Mouse (Mus musculus): ENCODE measurements around the gene Sema6d. TPM values are rescaled to one million over a fixed set of nuclear protein-coding genes. Genes with fewer than 3 reads are reported as not detected.

The Sema6d gene
- polyA plus RNA-seq, 1 experiment: 0.60 TPM

GRCm38 (mm10) chr2:124099697-124100096 lies 9.9 kb downstream of the Sema6d start:
- no peaks in the 10 kb centered on the region for H3K9me3 ChIP-seq (replicated peaks; ENCODE audit: control insufficient read depth, insufficient read depth, low read length, poor library complexity, severe bottlenecking)
- no peak overlapping the region for H3K4me3 ChIP-seq (ENCODE audit: low read depth, low read length)
- H3K9ac ChIP-seq (ENCODE audit: low read depth, poor library complexity, severe bottlenecking): no peak overlapping the region
- TF ChIP-seq CTCF (IDR thresholded peaks at IDR 0.05; ENCODE audit: low read depth, low read length): no peak
- TF ChIP-seq POLR2A (IDR thresholded peaks at IDR 0.05; ENCODE audit: insufficient read depth, low read length): no peak
- no peak for TF ChIP-seq EP300 (IDR thresholded peaks at IDR 0.05; ENCODE audit: insufficient read depth, low read depth, low read length)
- H3K27ac ChIP-seq (ENCODE audit: insufficient read depth, low read length): no peak overlapping the region
- no peaks in the 10 kb centered on the region for H3K4me1 ChIP-seq (ENCODE audit: control insufficient read depth, insufficient read depth, low read length)
- no peaks in the 10 kb centered on the region for H3K27me3 ChIP-seq (ENCODE audit: control insufficient read depth, insufficient read depth, low read length, poor library complexity, severe bottlenecking)
- H3K36me3 ChIP-seq (ENCODE audit: control insufficient read depth, insufficient read depth, low read length, poor library complexity, severe bottlenecking): no peaks in the 10 kb centered on the region

GRCm38 (mm10) chr2:124100486-124101200 lies 10.9 kb downstream of the Sema6d start:
- no peak overlapping the region for H3K27ac ChIP-seq (ENCODE audit: insufficient read depth, low read length)
- TF ChIP-seq EP300 (IDR thresholded peaks at IDR 0.05; ENCODE audit: insufficient read depth, low read depth, low read length) (no peak), CTCF (IDR thresholded peaks at IDR 0.05; ENCODE audit: low read depth, low read length) (peak; percentile 65)
- H3K9ac ChIP-seq (ENCODE audit: low read depth, poor library complexity, severe bottlenecking): no peak overlapping the region
- H3K27me3 ChIP-seq (ENCODE audit: control insufficient read depth, insufficient read depth, low read length, poor library complexity, severe bottlenecking): no peaks in the 10 kb centered on the region
- H3K4me3 ChIP-seq (ENCODE audit: low read depth, low read length): no peak overlapping the region
- no peaks in the 10 kb centered on the region for H3K9me3 ChIP-seq (replicated peaks; ENCODE audit: control insufficient read depth, insufficient read depth, low read length, poor library complexity, severe bottlenecking)
- no peaks in the 10 kb centered on the region for H3K4me1 ChIP-seq (ENCODE audit: control insufficient read depth, insufficient read depth, low read length)
- no peaks in the 10 kb centered on the region for H3K36me3 ChIP-seq (ENCODE audit: control insufficient read depth, insufficient read depth, low read length, poor library complexity, severe bottlenecking)

DNA sequence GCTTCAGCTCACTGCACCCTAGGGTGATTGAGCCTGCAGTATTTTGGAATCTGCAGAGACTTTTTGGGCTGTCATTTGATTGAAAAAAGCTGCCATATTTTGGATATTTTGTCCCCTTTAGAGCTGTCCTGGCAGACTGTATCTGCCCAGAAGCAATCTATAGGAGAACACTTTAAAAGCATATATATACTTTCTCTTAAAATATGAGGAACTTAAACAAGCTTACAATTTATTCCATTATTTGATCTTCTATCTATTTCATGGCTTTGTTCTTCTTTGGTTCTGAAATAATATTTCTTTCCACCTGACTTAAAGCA lies 11.4 kb downstream of the Sema6d start:
- Histone ChIP-seq H3K9me3 (replicated peaks; ENCODE audit: control insufficient read depth, insufficient read depth, low read length, poor library complexity, severe bottlenecking) (no peaks in the 10 kb centered on the region), H3K4me3 (ENCODE audit: low read depth, low read length) (no peak overlapping the region), H3K27ac (ENCODE audit: insufficient read depth, low read length) (no peak overlapping the region), H3K9ac (ENCODE audit: low read depth, poor library complexity, severe bottlenecking) (no peak overlapping the region), H3K27me3 (ENCODE audit: control insufficient read depth, insufficient read depth, low read length, poor library complexity, severe bottlenecking) (no peaks in the 10 kb centered on the region), H3K36me3 (ENCODE audit: control insufficient read depth, insufficient read depth, low read length, poor library complexity, severe bottlenecking) (no peaks in the 10 kb centered on the region), H3K4me1 (ENCODE audit: control insufficient read depth, insufficient read depth, low read length) (no peaks in the 10 kb centered on the region)
- no peak for TF ChIP-seq POLR2A (IDR thresholded peaks at IDR 0.05; ENCODE audit: insufficient read depth, low read length)
- TF ChIP-seq EP300 (IDR thresholded peaks at IDR 0.05; ENCODE audit: insufficient read depth, low read depth, low read length): no peak
- no peak for TF ChIP-seq CTCF (IDR thresholded peaks at IDR 0.05; ENCODE audit: low read depth, low read length)

GRCm38 (mm10) chr2:124101580-124101979 lies 11.8 kb downstream of the Sema6d start:
- TF ChIP-seq EP300 (IDR thresholded peaks at IDR 0.05; ENCODE audit: insufficient read depth, low read depth, low read length) (no peak), CTCF (IDR thresholded peaks at IDR 0.05; ENCODE audit: low read depth, low read length) (no peak), POLR2A (IDR thresholded peaks at IDR 0.05; ENCODE audit: insufficient read depth, low read length) (no peak)
- Histone ChIP-seq H3K9me3 (replicated peaks; ENCODE audit: control insufficient read depth, insufficient read depth, low read length, poor library complexity, severe bottlenecking) (no peaks in the 10 kb centered on the region), H3K36me3 (ENCODE audit: control insufficient read depth, insufficient read depth, low read length, poor library complexity, severe bottlenecking) (no peaks in the 10 kb centered on the region)

DNA sequence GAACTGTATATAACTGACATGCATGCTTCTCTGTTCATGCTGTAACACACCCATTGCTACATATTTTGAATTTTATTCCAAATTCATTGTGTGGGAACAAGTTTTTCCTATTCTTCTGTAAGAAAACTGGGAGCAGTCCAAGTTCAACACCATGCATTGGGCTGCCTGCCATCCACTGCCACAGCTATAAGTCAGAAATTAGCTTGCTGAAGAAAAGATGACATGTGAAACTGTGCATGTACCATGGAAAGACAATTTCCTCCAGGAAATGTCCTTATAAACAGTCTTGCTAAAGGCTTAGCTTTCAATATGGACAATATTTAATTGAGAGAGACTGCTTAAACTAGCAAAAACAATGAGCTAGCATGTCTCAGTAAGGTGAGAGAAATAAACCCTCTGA lies 13.5 kb downstream of the Sema6d start:
- TF ChIP-seq POLR2A (IDR thresholded peaks at IDR 0.05; ENCODE audit: insufficient read depth, low read length) (no peak), CTCF (IDR thresholded peaks at IDR 0.05; ENCODE audit: low read depth, low read length) (no peak), EP300 (IDR thresholded peaks at IDR 0.05; ENCODE audit: insufficient read depth, low read depth, low read length) (no peak)
- H3K9ac ChIP-seq (ENCODE audit: low read depth, poor library complexity, severe bottlenecking): no peak overlapping the region
- no peaks in the 10 kb centered on the region for H3K4me1 ChIP-seq (ENCODE audit: control insufficient read depth, insufficient read depth, low read length)
- no peak overlapping the region for H3K27ac ChIP-seq (ENCODE audit: insufficient read depth, low read length)
- no peaks in the 10 kb centered on the region for H3K27me3 ChIP-seq (ENCODE audit: control insufficient read depth, insufficient read depth, low read length, poor library complexity, severe bottlenecking)
- no peaks in the 10 kb centered on the region for H3K9me3 ChIP-seq (replicated peaks; ENCODE audit: control insufficient read depth, insufficient read depth, low read length, poor library complexity, severe bottlenecking)
- H3K4me3 ChIP-seq (ENCODE audit: low read depth, low read length): no peak overlapping the region
- no peaks in the 10 kb centered on the region for H3K36me3 ChIP-seq (ENCODE audit: control insufficient read depth, insufficient read depth, low read length, poor library complexity, severe bottlenecking)

More at GRCm38 (mm10) chr2:124101580-124101979, 11.8 kb downstream of the Sema6d start:
- Histone ChIP-seq H3K27ac (ENCODE audit: insufficient read depth, low read length) (no peak overlapping the region), H3K4me3 (ENCODE audit: low read depth, low read length) (no peak overlapping the region), H3K4me1 (ENCODE audit: control insufficient read depth, insufficient read depth, low read length) (no peaks in the 10 kb centered on the region), H3K27me3 (ENCODE audit: control insufficient read depth, insufficient read depth, low read length, poor library complexity, severe bottlenecking) (no peaks in the 10 kb centered on the region), H3K9ac (ENCODE audit: low read depth, poor library complexity, severe bottlenecking) (no peak overlapping the region)

- H3K27ac ChIP-seq (ENCODE audit: insufficient read depth, low read length): no peak overlapping the region
- no peaks in the 10 kb centered on the region for H3K36me3 ChIP-seq (ENCODE audit: control insufficient read depth, insufficient read depth, low read length, poor library complexity, severe bottlenecking)
- TF ChIP-seq POLR2A (IDR thresholded peaks at IDR 0.05; ENCODE audit: insufficient read depth, low read length) (no peak), EP300 (IDR thresholded peaks at IDR 0.05; ENCODE audit: insufficient read depth, low read depth, low read length) (no peak), CTCF (IDR thresholded peaks at IDR 0.05; ENCODE audit: low read depth, low read length) (no peak)
- H3K4me3 ChIP-seq (ENCODE audit: low read depth, low read length): no peak overlapping the region
- H3K9ac ChIP-seq (ENCODE audit: low read depth, poor library complexity, severe bottlenecking): no peak overlapping the region
- no peaks in the 10 kb centered on the region for H3K4me1 ChIP-seq (ENCODE audit: control insufficient read depth, insufficient read depth, low read length)
- peaks cover 1% of the 10 kb centered on the region; the same call in 1 of the 2 replicates for H3K27me3 ChIP-seq (ENCODE audit: control insufficient read depth, insufficient read depth, low read length, poor library complexity, severe bottlenecking)
- H3K9me3 ChIP-seq (replicated peaks; ENCODE audit: control insufficient read depth, insufficient read depth, low read length, poor library complexity, severe bottlenecking): no peaks in the 10 kb centered on the region
Observed at GRCm38 (mm10) chr2:124118469-124119243, 28.9 kb downstream of the Sema6d start.

All from ES-Bruce4 (cell line).